Mouse (Mus musculus): ENCODE results near the gene Gm21060. TPM values are rescaled to one million over a fixed set of nuclear protein-coding genes. Genes with fewer than 3 reads are reported as not detected.
"Not testable (repeated sequence)": the region's sequence is repeated elsewhere in the genome, so short reads cannot be mapped to it uniquely, and the experiment has no call there.

Gm21060 gene
- not detected in 2 replicates for total RNA-seq (2017)

GRCm38 (mm10) chr19:61296969-61297368, at the start of gene Gm21060:
Gm21060 (minus strand) TSS chr19:61297069.
- no peak for ATAC-seq (ENCODE audit: extremely low read depth, insufficient number of reproducible peaks, low FRiP score, poor library complexity, severe bottlenecking)

- not testable (repeated sequence) for ATAC-seq (ENCODE audit: extremely low read depth, insufficient number of reproducible peaks, low FRiP score, poor library complexity, severe bottlenecking)
Observed at GRCm38 (mm10) chr19:61320844-61321243, 24.0 kb upstream of the Gm21060 start.

- not testable (repeated sequence) for ATAC-seq (ENCODE audit: extremely low read depth, insufficient number of reproducible peaks, low FRiP score, poor library complexity, severe bottlenecking)
Observed at GRCm38 (mm10) chr19:61313185-61313584, 16.3 kb upstream of the Gm21060 start.

- not testable (repeated sequence) for ATAC-seq (ENCODE audit: extremely low read depth, insufficient number of reproducible peaks, low FRiP score, poor library complexity, severe bottlenecking)
Observed at GRCm38 (mm10) chr19:61312400-61312799, 15.5 kb upstream of the Gm21060 start.

GRCm38 (mm10) chr19:61308083-61308482, 11.2 kb upstream of the Gm21060 start:
- ATAC-seq (ENCODE audit: extremely low read depth, insufficient number of reproducible peaks, low FRiP score, poor library complexity, severe bottlenecking) = not testable (repeated sequence)

GRCm38 (mm10) chr19:61285033-61285432, 11.8 kb downstream of the Gm21060 start:
- ATAC-seq (ENCODE audit: extremely low read depth, insufficient number of reproducible peaks, low FRiP score, poor library complexity, severe bottlenecking) = not testable (repeated sequence)

GRCm38 (mm10) chr19:61283581-61283980, 13.3 kb downstream of the Gm21060 start:
- ATAC-seq (ENCODE audit: extremely low read depth, insufficient number of reproducible peaks, low FRiP score, poor library complexity, severe bottlenecking) = no peak

- ATAC-seq (ENCODE audit: extremely low read depth, insufficient number of reproducible peaks, low FRiP score, poor library complexity, severe bottlenecking) = no peak
Observed at GRCm38 (mm10) chr19:61275446-61275845, 21.4 kb downstream of the Gm21060 start.

GRCm38 (mm10) chr19:61269141-61269540, 27.7 kb downstream of the Gm21060 start:
- not testable (repeated sequence) for ATAC-seq (ENCODE audit: extremely low read depth, insufficient number of reproducible peaks, low FRiP score, poor library complexity, severe bottlenecking)

- ATAC-seq (ENCODE audit: extremely low read depth, insufficient number of reproducible peaks, low FRiP score, poor library complexity, severe bottlenecking) = no peak
Observed at GRCm38 (mm10) chr19:61267141-61267540, 29.7 kb downstream of the Gm21060 start.

- no peak for ATAC-seq (ENCODE audit: extremely low read depth, insufficient number of reproducible peaks, low FRiP score, poor library complexity, severe bottlenecking)
Observed at GRCm38 (mm10) chr19:61266651-61267050, 30.2 kb downstream of the Gm21060 start.

- ATAC-seq (ENCODE audit: extremely low read depth, insufficient number of reproducible peaks, low FRiP score, poor library complexity, severe bottlenecking) = no peak
Observed at GRCm38 (mm10) chr19:61266246-61266615, 30.6 kb downstream of the Gm21060 start.

GRCm38 (mm10) chr19:61265349-61266245, 31.3 kb downstream of the Gm21060 start:
- peak; percentile 83 for ATAC-seq (ENCODE audit: extremely low read depth, insufficient number of reproducible peaks, low FRiP score, poor library complexity, severe bottlenecking)

- ATAC-seq (ENCODE audit: extremely low read depth, insufficient number of reproducible peaks, low FRiP score, poor library complexity, severe bottlenecking) = no peak
Observed at GRCm38 (mm10) chr19:61264933-61265332, 31.9 kb downstream of the Gm21060 start.

GRCm38 (mm10) chr19:61264227-61264626, 32.6 kb downstream of the Gm21060 start:
- ATAC-seq (ENCODE audit: extremely low read depth, insufficient number of reproducible peaks, low FRiP score, poor library complexity, severe bottlenecking) = no peak

GRCm38 (mm10) chr19:61261241-61261640, 35.6 kb downstream of the Gm21060 start:
- no peak for ATAC-seq (ENCODE audit: extremely low read depth, insufficient number of reproducible peaks, low FRiP score, poor library complexity, severe bottlenecking)

GRCm38 (mm10) chr19:61257733-61258132, 39.1 kb downstream of the Gm21060 start:
- ATAC-seq (ENCODE audit: extremely low read depth, insufficient number of reproducible peaks, low FRiP score, poor library complexity, severe bottlenecking) = no peak

- ATAC-seq (ENCODE audit: extremely low read depth, insufficient number of reproducible peaks, low FRiP score, poor library complexity, severe bottlenecking) = no peak
Observed at GRCm38 (mm10) chr19:61256166-61256887, 40.5 kb downstream of the Gm21060 start.

GRCm38 (mm10) chr19:61247334-61247733, 49.5 kb downstream of the Gm21060 start:
- ATAC-seq (ENCODE audit: extremely low read depth, insufficient number of reproducible peaks, low FRiP score, poor library complexity, severe bottlenecking) = not testable (repeated sequence)

Data from neutrophil, adult 5-6 weeks (primary cell).